Mouse (Mus musculus): Measurements from ENCODE around the gene 4930502E18Rik. TPM values are rescaled to one million over a fixed set of nuclear protein-coding genes. Genes with fewer than 3 reads are reported as not detected.

The 4930502E18Rik gene
- polyA plus RNA-seq, 1 experiment from 2014 or later, result 0.19 TPM

DNA sequence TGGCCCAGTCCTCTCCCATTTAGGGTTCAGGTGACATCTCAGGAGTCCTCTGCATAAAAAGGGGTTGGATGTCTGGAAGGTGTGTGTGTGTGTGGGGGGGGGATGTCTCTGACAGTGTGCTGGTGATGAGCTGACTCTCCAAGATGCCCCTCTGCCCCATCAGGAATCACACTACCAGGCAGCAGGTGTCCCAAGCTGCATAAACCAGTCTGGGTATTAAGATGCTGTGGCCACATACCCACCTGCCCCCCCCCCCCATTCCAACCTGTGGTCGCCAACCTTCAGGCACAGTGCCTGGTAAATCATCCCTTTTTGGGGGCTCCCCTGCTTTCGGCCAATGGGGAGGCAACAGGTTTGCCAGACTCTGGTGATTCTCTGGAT, 8.7 kb upstream of the 4930502E18Rik start:
- no peaks in the 10 kb centered on the region for H3K36me3 ChIP-seq (ENCODE audit: control insufficient read depth, insufficient read depth, low read length)
- H3K4me1 ChIP-seq (replicated peaks; ENCODE audit: control insufficient read depth, insufficient read depth, low read length), result no peaks in the 10 kb centered on the region
- DNase-seq (ENCODE audit: low spot score), result no peak
- WGBS, result 64% methylated on average over 2 of the region's 2 CpGs
- no peak overlapping the region for H3K9ac ChIP-seq (ENCODE audit: low read depth, low read length)
- H3K4me2 ChIP-seq, result peak overlapping the region; percentile 46
- no peak overlapping the region for H3K27ac ChIP-seq (ENCODE audit: low read depth, low read length)
- H3K9me3 ChIP-seq (ENCODE audit: control insufficient read depth, low read length), result no peaks in the 10 kb centered on the region
- no peak overlapping the region for H3K4me3 ChIP-seq (ENCODE audit: low read depth, low read length)
- ATAC-seq (replicated peaks; ENCODE audit: low FRiP score), result no peak
- no peaks in the 10 kb centered on the region for H3K27me3 ChIP-seq (replicated peaks; ENCODE audit: control insufficient read depth, insufficient read depth, low read length)

- no peak for ATAC-seq (replicated peaks; ENCODE audit: low FRiP score)
- WGBS, result 21% methylated on average over 49 of the region's 49 CpGs
- H3K4me2 ChIP-seq, result peak overlapping the region; percentile 46
- H3K36me3 ChIP-seq (ENCODE audit: control insufficient read depth, insufficient read depth, low read length), result no peaks in the 10 kb centered on the region
- no peak overlapping the region for H3K27ac ChIP-seq (ENCODE audit: low read depth, low read length)
- H3K9me3 ChIP-seq (ENCODE audit: control insufficient read depth, low read length), result no peaks in the 10 kb centered on the region
- H3K4me3 ChIP-seq (ENCODE audit: low read depth, low read length), result no peak overlapping the region
- DNase-seq (ENCODE audit: low spot score), result peak; percentile 34
- no peaks in the 10 kb centered on the region for H3K27me3 ChIP-seq (replicated peaks; ENCODE audit: control insufficient read depth, insufficient read depth, low read length)
- no peak overlapping the region for H3K9ac ChIP-seq (ENCODE audit: low read depth, low read length)
- H3K4me1 ChIP-seq (replicated peaks; ENCODE audit: control insufficient read depth, insufficient read depth, low read length), result no peaks in the 10 kb centered on the region
Observed at GRCm38 (mm10) chrX:53716323-53717182, 8.1 kb upstream of the 4930502E18Rik start.

GRCm38 (mm10) chrX:53728967-53729366, 4.3 kb downstream of the 4930502E18Rik start:
- Histone ChIP-seq H3K9ac (ENCODE audit: low read depth, low read length) (no peak overlapping the region), H3K27me3 (replicated peaks; ENCODE audit: control insufficient read depth, insufficient read depth, low read length) (no peaks in the 10 kb centered on the region), H3K36me3 (ENCODE audit: control insufficient read depth, insufficient read depth, low read length) (no peaks in the 10 kb centered on the region), H3K4me1 (replicated peaks; ENCODE audit: control insufficient read depth, insufficient read depth, low read length) (no peaks in the 10 kb centered on the region), H3K27ac (ENCODE audit: low read depth, low read length) (no peak overlapping the region), H3K4me3 (ENCODE audit: low read depth, low read length) (no peak overlapping the region), H3K9me3 (ENCODE audit: control insufficient read depth, low read length) (no peaks in the 10 kb centered on the region), H3K4me2 (no peak overlapping the region)
- no peak for ATAC-seq (replicated peaks; ENCODE audit: low FRiP score)
- no peak for DNase-seq (ENCODE audit: low spot score)
- 73% methylated on average over 2 of the region's 2 CpGs for WGBS

- Histone ChIP-seq H3K9ac (ENCODE audit: low read depth, low read length) (no peak overlapping the region), H3K4me1 (replicated peaks; ENCODE audit: control insufficient read depth, insufficient read depth, low read length) (no peaks in the 10 kb centered on the region), H3K4me2 (no peak overlapping the region), H3K27ac (ENCODE audit: low read depth, low read length) (no peak overlapping the region), H3K27me3 (replicated peaks; ENCODE audit: control insufficient read depth, insufficient read depth, low read length) (no peaks in the 10 kb centered on the region), H3K36me3 (ENCODE audit: control insufficient read depth, insufficient read depth, low read length) (no peaks in the 10 kb centered on the region), H3K9me3 (ENCODE audit: control insufficient read depth, low read length) (peaks cover 2% of the 10 kb centered on the region; the same call in 1 of the 2 replicates), H3K4me3 (ENCODE audit: low read depth, low read length) (no peak overlapping the region)
- 100% methylated on average over 1 of the region's 1 CpGs for WGBS
- ATAC-seq (replicated peaks; ENCODE audit: low FRiP score) (no peak), DNase-seq (ENCODE audit: low spot score) (no peak)
Observed at GRCm38 (mm10) chrX:53752851-53753250, 28.2 kb downstream of the 4930502E18Rik start.

GRCm38 (mm10) chrX:53757736-53758135, 33.1 kb downstream of the 4930502E18Rik start, which contains the start of gene 1700013H16Rik:
TSS of gene 1700013H16Rik (minus strand) at chrX:53757831.
- ATAC-seq (replicated peaks; ENCODE audit: low FRiP score), result no peak
- H3K4me2 ChIP-seq, result no peak within 1 kb of the TSS
- H3K27me3 ChIP-seq (replicated peaks; ENCODE audit: control insufficient read depth, insufficient read depth, low read length), result no peaks in the 10 kb centered on the region
- H3K27ac ChIP-seq (ENCODE audit: low read depth, low read length), result no peak within 1 kb of the TSS
- WGBS, result 93% methylated on average over 16 of the region's 16 CpGs
- H3K4me1 ChIP-seq (replicated peaks; ENCODE audit: control insufficient read depth, insufficient read depth, low read length), result no peaks in the 10 kb centered on the region
- DNase-seq (ENCODE audit: low spot score), result no peak
- peaks cover 2% of the 10 kb centered on the region; the same call in 1 of the 2 replicates for H3K9me3 ChIP-seq (ENCODE audit: control insufficient read depth, low read length)
- H3K9ac ChIP-seq (ENCODE audit: low read depth, low read length), result no peak within 1 kb of the TSS
- H3K4me3 ChIP-seq (ENCODE audit: low read depth, low read length), result no peak within 1 kb of the TSS
- H3K36me3 ChIP-seq (ENCODE audit: control insufficient read depth, insufficient read depth, low read length), result no peaks in the 10 kb centered on the region

DNA sequence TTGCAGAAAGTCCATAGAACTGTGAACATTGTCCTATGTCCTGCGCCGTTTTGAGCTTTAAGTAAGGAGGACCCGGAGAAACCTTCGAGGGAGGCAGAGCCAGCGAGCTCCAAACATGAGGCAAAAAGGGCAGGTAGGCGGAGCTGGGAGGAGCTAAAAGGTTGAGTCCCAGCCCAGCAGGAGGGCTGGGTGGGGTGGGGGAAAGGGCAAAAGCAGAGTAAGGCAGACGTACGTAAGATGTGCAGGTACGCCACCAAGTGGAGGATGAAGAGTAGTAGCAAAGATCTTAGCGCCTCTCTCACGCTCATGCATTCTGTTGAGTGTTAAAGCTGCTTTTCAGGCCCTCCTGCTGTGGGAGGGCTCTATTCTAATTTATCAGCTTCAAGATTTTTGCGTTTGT, 51.6 kb downstream of the 4930502E18Rik start, which contains the start of gene Zfp36l3:
Gene Zfp36l3, minus strand, starts transcription at position 119 of the 400 bp plus-strand sequence.
- Histone ChIP-seq H3K9me3 (ENCODE audit: control insufficient read depth, low read length) (no peaks in the 10 kb centered on the region), H3K27ac (ENCODE audit: low read depth, low read length) (no peak within 1 kb of the TSS), H3K4me1 (replicated peaks; ENCODE audit: control insufficient read depth, insufficient read depth, low read length) (no peaks in the 10 kb centered on the region), H3K36me3 (ENCODE audit: control insufficient read depth, insufficient read depth, low read length) (no peaks in the 10 kb centered on the region), H3K4me2 (no peak within 1 kb of the TSS), H3K9ac (ENCODE audit: low read depth, low read length) (no peak within 1 kb of the TSS), H3K27me3 (replicated peaks; ENCODE audit: control insufficient read depth, insufficient read depth, low read length) (no peaks in the 10 kb centered on the region), H3K4me3 (ENCODE audit: low read depth, low read length) (no peak within 1 kb of the TSS)
- no peak for ATAC-seq (replicated peaks; ENCODE audit: low FRiP score)
- no peak for DNase-seq (ENCODE audit: low spot score)
- 84% methylated on average over 12 of the region's 12 CpGs for WGBS

Other genes with a start within 250 kb of the 4930502E18Rik start
- 5.7 and 6.8 TPM in 2 replicates for gene Rtl8c, start 116.8 kb upstream of the 4930502E18Rik start, polyA plus RNA-seq (2014; fragmentation: Nextera tagmentation; extraction: Ambion mirVana)
- not detected in 2 replicates for gene Gm14597, start 115.8 kb upstream of the 4930502E18Rik start, polyA plus RNA-seq (2014; fragmentation: Nextera tagmentation; extraction: Ambion mirVana)
- gene Rtl8a, start 81.1 kb upstream of the 4930502E18Rik start, polyA plus RNA-seq (2014; fragmentation: Nextera tagmentation; extraction: Ambion mirVana), result 16.4 and 21.2 TPM in 2 replicates
- gene Rtl8b, start 54.4 kb upstream of the 4930502E18Rik start, polyA plus RNA-seq (2014; fragmentation: Nextera tagmentation; extraction: Ambion mirVana), result 19.9 and 20.0 TPM in 2 replicates
- not detected in 2 replicates for gene 1700013H16Rik, start 33.0 kb downstream of the 4930502E18Rik start, polyA plus RNA-seq (2014; fragmentation: Nextera tagmentation; extraction: Ambion mirVana)
- not detected in 2 replicates for gene Zfp36l3, start 51.6 kb downstream of the 4930502E18Rik start, polyA plus RNA-seq (2014; fragmentation: Nextera tagmentation; extraction: Ambion mirVana)
- gene Xlr, start 72.9 kb downstream of the 4930502E18Rik start, polyA plus RNA-seq (2014; fragmentation: Nextera tagmentation; extraction: Ambion mirVana), result 1.4 and 2.8 TPM in 2 replicates

Measured in liver, embryonic 11.5 days (tissue).